Mouse (Mus musculus) forebrain, embryonic 13.5 days (tissue): ENCODE measurements around the gene Wsb1. TPM values are rescaled to one million over a fixed set of nuclear protein-coding genes. Genes with fewer than 3 reads are reported as not detected.

Source experiments
- ATAC-seq: fragments of 200-750 bp; cut with Nextera tagmentation; 2 replicates; pipeline ENCODE4 v1.8.0; 2017
- H3K27ac ChIP-seq: fragments of 300-500 bp; sonication (generic); 2 replicates; pipeline ENCODE4 v1.5.1; 2015; ENCODE audit warnings: inconsistent platforms, mild to moderate bottlenecking, moderate library complexity
- H3K27me3 ChIP-seq: fragments of 300-500 bp; sonication (generic); 2 replicates; pipeline ENCODE4 v1.6.1; 2015; ENCODE audit warnings: mild to moderate bottlenecking, inconsistent platforms
- H3K36me3 ChIP-seq: fragments of 300-500 bp; sonication (generic); 2 replicates; pipeline ENCODE4 v1.6.1; 2015; ENCODE audit warnings: mild to moderate bottlenecking, inconsistent platforms; ENCODE audit not compliant: poor library complexity, severe bottlenecking
- H3K4me1 ChIP-seq: fragments of 300-500 bp; sonication (generic); 2 replicates; pipeline ENCODE4 v1.6.1; 2015; ENCODE audit warnings: inconsistent platforms
- H3K4me2 ChIP-seq: fragments of 300-500 bp; sonication (generic); 2 replicates; pipeline ENCODE4 v1.6.1; 2015; ENCODE audit warnings: inconsistent platforms, mild to moderate bottlenecking, moderate library complexity
- H3K4me3 ChIP-seq: fragments of 300-500 bp; sonication (generic); 2 replicates; pipeline ENCODE4 v1.5.1; 2015; ENCODE audit warnings: mild to moderate bottlenecking, inconsistent platforms
- H3K9ac ChIP-seq: fragments of 300-500 bp; sonication (generic); 2 replicates; pipeline ENCODE4 v1.6.1; 2015; ENCODE audit warnings: mild to moderate bottlenecking, inconsistent platforms
- H3K9me3 ChIP-seq: fragments of 300-500 bp; sonication (generic); replicated peaks from 2 replicates; pipeline ENCODE4 v1.6.1; 2016; ENCODE audit warnings: inconsistent platforms
- WGBS: fragments of 180-500 bp; shearing (Covaris S2); methylation state at CpG from one replicate; pipeline ENCODE4 v1.1.7; 2015; 5-methylcytosine and 5-hydroxymethylcytosine counted together
- polyA plus RNA-seq: library from polyadenylated mRNA; unstranded; fragments of >200 nt; fragmentation: Nextera tagmentation; extraction: Ambion mirVana; gene quantifications from 2 replicates; pipeline ENCODE4 v1.2.1, GENCODE M21; 2015

The Wsb1 gene
- polyA plus RNA-seq, 1 experiment from 2014 or later: 367 TPM

DNA sequence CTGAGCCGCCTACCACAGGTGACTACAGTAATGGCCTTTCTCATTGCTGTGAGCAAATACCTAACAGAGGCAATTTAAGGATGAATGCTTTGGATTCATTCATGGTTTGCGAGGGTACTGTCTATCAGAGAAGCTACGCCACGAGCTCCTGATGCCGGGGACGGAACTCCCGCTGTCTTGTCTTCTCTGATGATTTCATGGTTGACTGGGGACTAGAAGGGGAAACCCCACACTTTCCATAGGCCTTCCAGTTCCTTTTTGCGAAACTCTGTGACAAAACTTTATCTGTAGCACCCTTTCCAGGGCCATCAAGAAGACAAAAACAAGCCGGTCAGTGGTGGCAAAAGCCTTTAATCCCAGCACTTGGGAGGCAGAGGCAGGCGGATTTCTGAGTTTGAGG lies 46.8 kb downstream of the Wsb1 start:
- WGBS: 82% methylated on average over 10 of the region's 10 CpGs
- Histone ChIP-seq H3K27ac (no peak overlapping the region), H3K9me3 (no peaks in the 10 kb centered on the region), H3K4me3 (no peak overlapping the region), H3K4me1 (no peaks in the 10 kb centered on the region), H3K27me3 (no peaks in the 10 kb centered on the region), H3K9ac (no peak overlapping the region), H3K4me2 (no peak overlapping the region), H3K36me3 (no peaks in the 10 kb centered on the region)
- ATAC-seq: no peak

- no peak overlapping the region for H3K4me2 ChIP-seq
Measured at GRCm38 (mm10) chr11:79204444-79204843, 50.0 kb downstream of the Wsb1 start.

DNA sequence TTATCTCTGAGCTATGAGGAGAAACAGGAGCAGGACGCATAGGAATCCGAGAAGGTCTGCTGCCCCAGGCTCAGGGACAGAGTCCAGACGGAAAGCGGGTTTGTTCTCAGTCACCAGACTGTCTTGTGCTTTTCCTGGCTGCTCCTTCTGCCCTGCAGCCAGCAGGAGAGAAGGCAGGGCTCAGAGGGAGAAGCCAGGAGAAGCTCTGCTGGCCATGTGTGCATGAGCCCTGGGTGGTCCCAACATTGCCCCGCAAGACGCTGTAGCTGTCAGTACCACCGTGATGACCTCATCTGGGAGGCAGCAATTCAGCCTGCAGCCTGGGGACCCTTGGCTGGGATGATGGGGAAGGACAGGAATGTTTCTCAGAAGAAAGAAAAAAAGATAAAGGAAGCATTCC lies 54.0 kb downstream of the Wsb1 start:
- H3K9me3 ChIP-seq: no peaks in the 10 kb centered on the region
- H3K27ac ChIP-seq: no peak overlapping the region
- H3K27me3 ChIP-seq: no peaks in the 10 kb centered on the region
- H3K4me1 ChIP-seq: peaks cover 16% of the 10 kb centered on the region
- no peak overlapping the region for H3K9ac ChIP-seq
- 65% methylated on average over 7 of the region's 7 CpGs for WGBS
- ATAC-seq: no peak
- no peak overlapping the region for H3K4me3 ChIP-seq
- no peaks in the 10 kb centered on the region for H3K36me3 ChIP-seq
- H3K4me2 ChIP-seq: no peak overlapping the region

More at GRCm38 (mm10) chr11:79204444-79204843, 50.0 kb downstream of the Wsb1 start:
- Histone ChIP-seq H3K9me3 (no peaks in the 10 kb centered on the region), H3K4me1 (peaks cover 3% of the 10 kb centered on the region; the same call in 1 of the 2 replicates), H3K27ac (no peak overlapping the region), H3K36me3 (no peaks in the 10 kb centered on the region), H3K27me3 (no peaks in the 10 kb centered on the region), H3K4me3 (no peak overlapping the region), H3K9ac (no peak overlapping the region)
- WGBS: 78% methylated on average over 3 of the region's 3 CpGs
- no peak for ATAC-seq

DNA sequence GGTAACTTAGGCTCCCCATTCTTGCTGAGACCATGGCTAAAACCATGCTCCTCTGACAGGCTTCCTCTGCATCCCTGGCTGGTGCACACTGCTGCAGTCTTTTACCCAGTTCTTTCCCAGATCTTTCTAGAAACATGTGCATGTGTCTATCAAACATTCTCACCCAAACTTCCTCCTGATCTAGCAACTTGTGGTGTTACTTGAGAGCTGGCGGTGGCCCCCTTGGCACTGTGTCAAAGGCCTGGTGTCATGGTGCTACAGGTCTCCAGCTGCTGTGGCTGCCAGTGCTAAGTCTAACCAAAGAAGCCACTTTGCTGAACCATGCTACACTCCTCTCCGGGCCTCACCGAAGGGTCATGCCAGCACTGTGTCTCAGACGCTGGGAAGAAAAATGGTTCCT lies 55.9 kb downstream of the Wsb1 start:
- H3K27ac ChIP-seq: no peak overlapping the region
- H3K9ac ChIP-seq: no peak overlapping the region
- 94% methylated on average over 4 of the region's 4 CpGs for WGBS

GRCm38 (mm10) chr11:79197846-79198235 lies 56.6 kb downstream of the Wsb1 start:
- Histone ChIP-seq H3K4me2 (no peak overlapping the region), H3K4me3 (no peak overlapping the region), H3K4me1 (peaks cover 16% of the 10 kb centered on the region), H3K9me3 (no peaks in the 10 kb centered on the region), H3K36me3 (no peaks in the 10 kb centered on the region), H3K27ac (no peak overlapping the region), H3K27me3 (no peaks in the 10 kb centered on the region), H3K9ac (no peak overlapping the region)
- WGBS: 88% methylated on average over 6 of the region's 6 CpGs
- no peak for ATAC-seq

More for the DNA sequence above, 55.9 kb downstream of the Wsb1 start:
- Histone ChIP-seq H3K9me3 (no peaks in the 10 kb centered on the region), H3K27me3 (no peaks in the 10 kb centered on the region), H3K4me1 (peaks cover 16% of the 10 kb centered on the region), H3K4me3 (no peak overlapping the region), H3K4me2 (no peak overlapping the region), H3K36me3 (no peaks in the 10 kb centered on the region)
- no peak for ATAC-seq

DNA sequence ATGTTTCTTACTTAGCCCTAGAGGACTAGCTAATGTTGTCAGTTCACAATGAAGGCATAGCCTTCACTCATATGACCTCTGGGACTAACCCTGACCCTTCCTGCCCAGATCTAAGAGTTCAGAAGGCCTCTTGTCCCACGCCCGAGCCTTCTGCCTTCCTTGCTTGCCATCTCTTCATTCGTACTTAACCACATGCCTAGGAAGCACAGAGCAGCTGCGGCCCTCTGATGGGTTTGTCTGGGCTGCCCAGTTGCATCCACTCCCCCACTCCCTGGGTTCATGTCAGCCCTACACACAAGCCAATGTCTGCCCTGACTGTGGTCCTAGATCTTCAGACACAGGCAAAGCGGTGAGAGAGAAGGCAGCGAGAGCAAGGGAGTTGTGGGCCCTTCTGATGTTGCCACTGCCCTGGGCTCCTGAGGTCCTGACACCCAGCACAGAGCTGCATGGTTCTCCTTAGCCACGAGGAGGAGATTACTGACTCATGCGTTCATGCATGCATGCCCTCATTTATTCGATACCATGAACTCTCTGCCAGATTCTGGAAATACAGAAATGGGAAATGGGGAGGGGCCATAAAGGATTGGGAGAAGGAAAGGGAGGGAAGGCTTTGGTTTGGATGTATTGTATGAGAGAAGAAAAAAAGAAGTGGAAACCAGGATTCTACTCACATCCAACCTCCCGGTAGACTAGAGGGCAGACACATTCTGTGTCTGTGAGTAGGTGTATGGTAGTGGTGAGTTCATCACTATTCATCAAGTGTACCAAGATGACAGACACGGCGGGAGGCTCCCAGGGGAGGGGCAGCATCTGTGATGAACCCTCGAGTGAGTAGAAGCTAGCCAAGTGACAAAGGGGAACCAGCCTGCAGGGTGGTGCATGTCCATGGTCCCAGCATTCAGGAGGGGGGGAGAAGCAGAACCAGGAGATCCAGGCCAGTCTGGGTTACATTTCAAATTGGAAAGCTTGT lies 57.3 kb downstream of the Wsb1 start:
- H3K27me3 ChIP-seq: no peaks in the 10 kb centered on the region
- H3K27ac ChIP-seq: no peak overlapping the region
- no peaks in the 10 kb centered on the region for H3K9me3 ChIP-seq
- 63% methylated on average over 13 of the region's 13 CpGs for WGBS
- no peaks in the 10 kb centered on the region for H3K36me3 ChIP-seq
- H3K9ac ChIP-seq: no peak overlapping the region
- no peak for ATAC-seq
- H3K4me1 ChIP-seq: peaks cover 16% of the 10 kb centered on the region
- H3K4me3 ChIP-seq: no peak overlapping the region
- no peak overlapping the region for H3K4me2 ChIP-seq

DNA sequence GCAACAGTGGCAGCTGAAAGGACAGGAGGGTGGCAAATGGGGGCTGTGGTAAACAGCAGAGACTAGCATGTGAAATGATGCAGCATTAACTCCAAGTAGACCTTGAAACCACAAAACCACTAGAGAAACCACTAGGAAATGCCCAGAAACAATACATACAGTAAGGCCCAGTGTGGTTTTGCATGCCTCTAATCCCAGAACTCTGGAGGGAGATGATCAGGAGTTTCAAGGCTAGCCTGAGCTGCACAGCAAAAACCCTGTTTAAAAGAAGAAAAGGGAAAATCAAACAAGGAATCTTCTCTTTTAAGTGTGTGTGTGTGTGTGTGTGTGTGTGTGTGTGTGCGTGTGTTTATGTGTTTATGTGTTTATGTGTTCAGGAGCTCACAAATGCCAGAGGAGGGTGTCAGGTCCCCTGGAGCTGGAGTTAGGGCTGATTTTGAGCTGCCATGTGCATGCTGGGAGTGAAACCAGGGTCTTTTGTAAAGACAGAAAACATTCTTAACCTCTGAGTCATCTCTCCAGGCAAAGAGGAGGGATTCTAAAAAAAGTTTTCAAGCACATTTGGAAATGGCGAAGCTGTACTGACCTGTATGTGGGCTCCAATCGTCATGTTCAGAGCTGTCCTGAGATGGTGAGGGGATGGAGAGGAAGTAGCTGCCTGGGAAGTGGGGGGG lies 58.1 kb downstream of the Wsb1 start:
- Histone ChIP-seq H3K36me3 (no peaks in the 10 kb centered on the region), H3K27ac (no peak overlapping the region), H3K27me3 (no peaks in the 10 kb centered on the region), H3K9me3 (no peaks in the 10 kb centered on the region), H3K9ac (no peak overlapping the region), H3K4me2 (no peak overlapping the region), H3K4me3 (no peak overlapping the region), H3K4me1 (peaks cover 16% of the 10 kb centered on the region)
- no peak for ATAC-seq
- WGBS: 59% methylated on average over 3 of the region's 3 CpGs

DNA sequence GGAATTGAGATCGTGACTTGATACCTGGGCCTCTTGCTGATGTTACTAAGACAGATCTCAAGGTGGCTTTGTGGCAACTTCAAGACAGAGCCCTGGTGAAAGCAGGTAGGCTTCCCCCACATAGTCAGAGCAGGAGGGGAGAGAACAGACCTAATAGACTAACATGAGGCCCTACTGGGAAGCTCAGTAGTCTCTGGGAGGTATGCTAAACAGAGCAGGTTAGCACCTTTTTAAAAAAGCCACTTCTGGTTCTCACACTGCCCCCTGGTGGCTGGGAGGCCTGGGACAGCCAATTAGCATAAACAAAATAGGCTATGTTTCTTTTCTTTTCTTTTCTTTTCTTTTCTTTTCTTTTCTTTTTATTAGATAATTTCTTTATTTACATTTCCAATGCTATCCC lies 62.3 kb downstream of the Wsb1 start:
- no peaks in the 10 kb centered on the region for H3K27me3 ChIP-seq
- no peaks in the 10 kb centered on the region for H3K9me3 ChIP-seq
- H3K4me2 ChIP-seq: no peak overlapping the region
- no peak for ATAC-seq
- no peak overlapping the region for H3K27ac ChIP-seq
- 100% methylated on average over 1 of the region's 1 CpGs for WGBS
- H3K9ac ChIP-seq: no peak overlapping the region
- H3K4me1 ChIP-seq: peaks cover 26% of the 10 kb centered on the region
- H3K4me3 ChIP-seq: no peak overlapping the region
- H3K36me3 ChIP-seq: no peaks in the 10 kb centered on the region

- no peak for ATAC-seq
- Histone ChIP-seq H3K36me3 (no peaks in the 10 kb centered on the region), H3K27ac (no peak overlapping the region), H3K4me1 (peaks cover 17% of the 10 kb centered on the region), H3K4me2 (no peak overlapping the region), H3K27me3 (no peaks in the 10 kb centered on the region), H3K9me3 (no peaks in the 10 kb centered on the region), H3K4me3 (no peak overlapping the region), H3K9ac (no peak overlapping the region)
- 94% methylated on average over 4 of the region's 4 CpGs for WGBS
Measured at GRCm38 (mm10) chr11:79191214-79191613, 63.3 kb downstream of the Wsb1 start.

DNA sequence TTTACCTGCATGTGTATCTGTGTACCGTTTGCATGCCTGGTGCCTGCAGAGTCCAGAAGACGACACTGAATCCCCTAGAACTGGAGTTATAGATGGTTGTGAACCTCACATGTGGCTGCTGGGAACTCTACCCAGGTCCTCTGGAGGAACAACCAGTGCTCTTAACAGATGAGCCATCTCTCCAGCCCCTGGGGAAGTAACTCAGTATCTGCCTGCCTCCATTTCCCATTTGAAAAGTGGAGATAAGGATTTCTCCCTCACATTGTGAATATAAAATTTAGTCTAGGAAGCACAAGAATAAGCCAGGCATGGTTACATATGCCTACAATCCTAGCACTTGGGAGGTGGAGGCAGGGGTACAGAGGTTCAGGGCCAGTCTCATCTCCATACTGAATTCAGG lies 64.2 kb downstream of the Wsb1 start:
- Histone ChIP-seq H3K27me3 (no peaks in the 10 kb centered on the region), H3K27ac (no peak overlapping the region), H3K4me2 (no peak overlapping the region), H3K4me3 (no peak overlapping the region), H3K4me1 (peaks cover 17% of the 10 kb centered on the region), H3K9me3 (no peaks in the 10 kb centered on the region), H3K36me3 (no peaks in the 10 kb centered on the region), H3K9ac (no peak overlapping the region)
- WGBS: 90% methylated on average over 2 of the region's 2 CpGs
- ATAC-seq: no peak
